Mouse (Mus musculus): ENCODE data around the gene Prkar1a.

Gene Prkar1a

GRCm38 (mm10) chr11:109649206-109649605 is at the start of gene Prkar1a:
TSS of gene Prkar1a (plus strand) at chr11:109649405.
- DNase-seq (ENCODE audit: low read depth, low spot score): no peak

GRCm38 (mm10) chr11:109607600-109607999 is 41.6 kb upstream of the Prkar1a start:
- DNase-seq (ENCODE audit: low read depth, low spot score): no peak

- no peak for DNase-seq (ENCODE audit: low read depth, low spot score)
Measured at GRCm38 (mm10) chr11:109608976-109609625, 40.1 kb upstream of the Prkar1a start.

GRCm38 (mm10) chr11:109610046-109610794 is 39.0 kb upstream of the Prkar1a start:
- DNase-seq (ENCODE audit: low read depth, low spot score): peak; percentile 82

GRCm38 (mm10) chr11:109610795-109611302 is 38.4 kb upstream of the Prkar1a start:
- peak; percentile 65 for DNase-seq (ENCODE audit: low read depth, low spot score)

- peak; percentile 99 for DNase-seq (ENCODE audit: low read depth, low spot score)
Measured at GRCm38 (mm10) chr11:109611303-109612149, 37.7 kb upstream of the Prkar1a start, which contains the start of gene Wipi1. TSS of gene Wipi1 (minus strand) at chr11:109611967.

GRCm38 (mm10) chr11:109612871-109613529 is 36.2 kb upstream of the Prkar1a start:
- no peak for DNase-seq (ENCODE audit: low read depth, low spot score)

GRCm38 (mm10) chr11:109615286-109615685 is 33.9 kb upstream of the Prkar1a start:
- no peak for DNase-seq (ENCODE audit: low read depth, low spot score)

GRCm38 (mm10) chr11:109616352-109616751 is 32.9 kb upstream of the Prkar1a start:
- no peak for DNase-seq (ENCODE audit: low read depth, low spot score)

- DNase-seq (ENCODE audit: low read depth, low spot score): no peak
Measured at GRCm38 (mm10) chr11:109616766-109617165, 32.4 kb upstream of the Prkar1a start.

- DNase-seq (ENCODE audit: low read depth, low spot score): peak; percentile 84
Measured at GRCm38 (mm10) chr11:109619055-109619454, 30.1 kb upstream of the Prkar1a start.

- DNase-seq (ENCODE audit: low read depth, low spot score): peak; percentile 22
Measured at GRCm38 (mm10) chr11:109620356-109620755, 28.8 kb upstream of the Prkar1a start.

GRCm38 (mm10) chr11:109621183-109621582 is 28.0 kb upstream of the Prkar1a start:
- DNase-seq (ENCODE audit: low read depth, low spot score): peak; percentile 87

- no peak for DNase-seq (ENCODE audit: low read depth, low spot score)
Measured at GRCm38 (mm10) chr11:109622518-109623037, 26.6 kb upstream of the Prkar1a start.

GRCm38 (mm10) chr11:109623238-109623637 is 26.0 kb upstream of the Prkar1a start:
- no peak for DNase-seq (ENCODE audit: low read depth, low spot score)

- peak; percentile 38 for DNase-seq (ENCODE audit: low read depth, low spot score)
Measured at GRCm38 (mm10) chr11:109627648-109628047, 21.6 kb upstream of the Prkar1a start.

- no peak for DNase-seq (ENCODE audit: low read depth, low spot score)
Measured at GRCm38 (mm10) chr11:109628099-109628498, 21.1 kb upstream of the Prkar1a start.

- no peak for DNase-seq (ENCODE audit: low read depth, low spot score)
Measured at GRCm38 (mm10) chr11:109629021-109629521, 20.1 kb upstream of the Prkar1a start.

- no peak for DNase-seq (ENCODE audit: low read depth, low spot score)
Measured at GRCm38 (mm10) chr11:109634928-109635327, 14.3 kb upstream of the Prkar1a start.

GRCm38 (mm10) chr11:109635871-109636395 is 13.3 kb upstream of the Prkar1a start:
- DNase-seq (ENCODE audit: low read depth, low spot score): peak; percentile 72

All from 3T3-L1 (cell line).